Mouse (Mus musculus) cerebellum, adult 2 months (tissue): ENCODE data around the gene Dusp16. TPM values are rescaled to one million over a fixed set of nuclear protein-coding genes. Genes with fewer than 3 reads are reported as not detected.

ENCODE experiments used
- DNase-seq, 2 experiments: peaks; one replicate each; pipeline ENCODE4 v3.0.0; 2021
- H3K27ac ChIP-seq: fragments of 200-500 bp; 2 replicates; pipeline ENCODE4 v1.5.1; 2012; ENCODE audit warnings: low read length, control low read depth, inconsistent platforms; ENCODE audit not compliant: insufficient read depth
- H3K27me3 ChIP-seq: fragments of 200-500 bp; 2 replicates; pipeline ENCODE4 v1.6.1; 2012; ENCODE audit warnings: inconsistent platforms, mild to moderate bottlenecking, low read length, moderate library complexity; ENCODE audit not compliant: control insufficient read depth, insufficient read depth
- H3K4me1 ChIP-seq: fragments of 200-500 bp; 2 replicates; pipeline ENCODE4 v1.6.1; 2011; ENCODE audit warnings: low read length; ENCODE audit not compliant: control insufficient read depth, insufficient read depth
- H3K4me3 ChIP-seq: fragments of 200-500 bp; replicated peaks from 2 replicates; pipeline ENCODE3; 2011; ENCODE audit warnings: mild to moderate bottlenecking, low read depth, low read length, control low read depth; ENCODE audit not compliant: insufficient read depth
- CTCF ChIP-seq: fragments of 200-500 bp; IDR thresholded peaks from 2 replicates; pipeline ENCODE4 v1.5.1; 2011; ENCODE audit warnings: low read depth, mild to moderate bottlenecking, control low read depth, low read length, moderate library complexity, borderline replicate concordance; ENCODE audit not compliant: insufficient read depth
- POLR2A ChIP-seq: fragments of 200-500 bp; IDR thresholded peaks from 2 replicates; pipeline ENCODE4 v1.6.1; 2011; ENCODE audit warnings: low read length, control low read depth, borderline replicate concordance; ENCODE audit not compliant: insufficient read depth
- WGBS: fragments of 180-500 bp; shearing (Covaris S2); methylation state at CpG from one replicate; pipeline ENCODE4 v1.1.7; 2018; 5-methylcytosine and 5-hydroxymethylcytosine counted together
- polyA plus RNA-seq: library from polyadenylated mRNA; depleted of rRNA; stranded (reverse); fragments of >200 nt; gene quantifications from 2 replicates; pipeline ENCODE4 v1.2.3, GENCODE M21; 2012

Gene Dusp16
- polyA plus RNA-seq, 1 experiment, result 19.8 TPM

DNA sequence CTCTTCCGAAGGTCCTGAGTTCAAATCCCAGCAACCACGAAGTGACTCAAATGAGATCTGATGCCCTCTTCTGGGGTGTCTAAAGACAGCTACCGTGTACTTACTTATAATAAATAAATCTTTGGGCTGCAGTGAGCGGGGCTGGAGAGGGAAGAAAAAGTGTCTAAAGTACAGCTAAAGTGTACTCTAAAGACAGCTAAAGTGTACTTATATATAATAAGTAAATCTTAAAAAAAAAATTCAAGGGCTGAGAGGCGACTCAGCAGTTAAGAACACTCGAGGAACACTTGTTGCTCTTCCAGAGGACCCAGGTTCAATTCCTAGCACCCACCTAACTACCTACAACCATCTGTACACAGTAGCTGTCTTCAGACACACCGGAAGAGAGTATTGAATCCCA is 46.5 kb downstream of the Dusp16 start:
- Histone ChIP-seq H3K27ac (no peak overlapping the region), H3K4me1 (no peaks in the 10 kb centered on the region), H3K4me3 (no peak overlapping the region), H3K27me3 (no peaks in the 10 kb centered on the region)
- no peak for DNase-seq
- WGBS, result 97% methylated on average over 7 of the region's 7 CpGs
- TF ChIP-seq POLR2A (no peak), CTCF (no peak)

- no peaks in the 10 kb centered on the region for H3K27me3 ChIP-seq
- DNase-seq, result no peak
- TF ChIP-seq POLR2A (no peak), CTCF (no peak)
- H3K27ac ChIP-seq, result no peak overlapping the region
- no peaks in the 10 kb centered on the region for H3K4me1 ChIP-seq
- H3K4me3 ChIP-seq, result no peak overlapping the region
Observed at GRCm38 (mm10) chr6:134743568-134743967, 48.9 kb downstream of the Dusp16 start.

- peak in 1 of 2 experiments; percentile 37 for DNase-seq
- WGBS, result 6% methylated on average over 3 of the region's 3 CpGs
- Histone ChIP-seq H3K27me3 (no peaks in the 10 kb centered on the region), H3K4me3 (no peak overlapping the region), H3K4me1 (no peaks in the 10 kb centered on the region; the same call in 1 of the 2 replicates), H3K27ac (no peak overlapping the region)
- no peak for TF ChIP-seq POLR2A
- TF ChIP-seq CTCF, result no peak
Observed at GRCm38 (mm10) chr6:134736853-134737252, 55.6 kb downstream of the Dusp16 start.

DNA sequence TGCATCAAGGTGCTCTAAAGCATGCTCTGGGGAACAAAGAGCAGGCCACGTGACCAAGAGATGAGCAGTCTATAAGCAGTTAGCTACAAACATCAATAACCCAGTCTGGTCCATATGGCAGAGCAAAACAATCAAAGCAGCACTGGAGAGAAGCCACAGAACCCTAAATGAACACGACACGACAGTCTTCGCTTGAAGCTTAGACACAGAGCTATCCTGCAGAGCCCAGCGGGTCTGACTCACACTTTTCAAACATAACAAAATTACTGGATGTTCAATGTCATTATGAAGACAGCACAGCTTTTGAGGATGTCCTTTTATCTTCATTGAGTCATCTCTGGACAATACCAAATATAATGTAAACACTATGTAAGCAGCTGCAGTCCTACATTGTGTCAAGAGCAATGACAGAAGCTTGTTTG is 58.6 kb downstream of the Dusp16 start:
- no peak for DNase-seq
- no peak overlapping the region for H3K4me3 ChIP-seq
- H3K27me3 ChIP-seq, result no peaks in the 10 kb centered on the region
- no peak overlapping the region for H3K27ac ChIP-seq
- WGBS, result 22% methylated on average over 5 of the region's 5 CpGs
- no peak for TF ChIP-seq POLR2A
- no peak for TF ChIP-seq CTCF
- no peaks in the 10 kb centered on the region; the same call in 1 of the 2 replicates for H3K4me1 ChIP-seq

GRCm38 (mm10) chr6:134732813-134733212 is 59.6 kb downstream of the Dusp16 start:
- Histone ChIP-seq H3K4me1 (no peaks in the 10 kb centered on the region; the same call in 1 of the 2 replicates), H3K27me3 (no peaks in the 10 kb centered on the region), H3K4me3 (no peak overlapping the region), H3K27ac (no peak overlapping the region)
- no peak for DNase-seq
- 97% methylated on average over 8 of the region's 8 CpGs for WGBS
- TF ChIP-seq CTCF (no peak), POLR2A (no peak)

DNA sequence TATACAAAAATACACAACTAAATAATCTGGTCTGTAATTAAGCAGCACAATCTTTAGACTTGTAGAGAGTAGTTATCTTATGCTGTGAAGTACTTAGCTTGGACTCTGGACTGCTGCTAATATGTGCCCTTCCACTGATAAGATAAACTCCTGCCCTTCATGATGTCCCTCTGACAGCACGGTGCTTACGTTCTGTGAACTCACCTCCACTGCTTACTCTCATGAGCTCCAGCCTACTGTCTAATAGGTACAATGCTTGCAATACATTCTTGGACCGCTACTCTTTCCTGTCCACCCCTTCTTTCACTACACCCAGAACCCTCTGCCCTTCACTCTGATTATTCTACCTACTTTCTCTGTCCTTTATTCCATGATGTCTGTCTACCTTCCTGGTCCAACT is 61.4 kb downstream of the Dusp16 start:
- Histone ChIP-seq H3K4me3 (no peak overlapping the region), H3K4me1 (peaks cover 5% of the 10 kb centered on the region), H3K27me3 (no peaks in the 10 kb centered on the region), H3K27ac (no peak overlapping the region)
- DNase-seq, result no peak
- 91% methylated on average over 3 of the region's 3 CpGs for WGBS
- TF ChIP-seq POLR2A (no peak), CTCF (no peak)

- H3K27me3 ChIP-seq, result no peaks in the 10 kb centered on the region
- H3K27ac ChIP-seq, result no peak overlapping the region
- H3K4me1 ChIP-seq, result peaks cover 5% of the 10 kb centered on the region; the same call in 1 of the 2 replicates
- DNase-seq, result no peak
- no peak for TF ChIP-seq POLR2A
- no peak for TF ChIP-seq CTCF
- H3K4me3 ChIP-seq, result no peak overlapping the region
Observed at GRCm38 (mm10) chr6:134725406-134725805, 67.0 kb downstream of the Dusp16 start.

DNA sequence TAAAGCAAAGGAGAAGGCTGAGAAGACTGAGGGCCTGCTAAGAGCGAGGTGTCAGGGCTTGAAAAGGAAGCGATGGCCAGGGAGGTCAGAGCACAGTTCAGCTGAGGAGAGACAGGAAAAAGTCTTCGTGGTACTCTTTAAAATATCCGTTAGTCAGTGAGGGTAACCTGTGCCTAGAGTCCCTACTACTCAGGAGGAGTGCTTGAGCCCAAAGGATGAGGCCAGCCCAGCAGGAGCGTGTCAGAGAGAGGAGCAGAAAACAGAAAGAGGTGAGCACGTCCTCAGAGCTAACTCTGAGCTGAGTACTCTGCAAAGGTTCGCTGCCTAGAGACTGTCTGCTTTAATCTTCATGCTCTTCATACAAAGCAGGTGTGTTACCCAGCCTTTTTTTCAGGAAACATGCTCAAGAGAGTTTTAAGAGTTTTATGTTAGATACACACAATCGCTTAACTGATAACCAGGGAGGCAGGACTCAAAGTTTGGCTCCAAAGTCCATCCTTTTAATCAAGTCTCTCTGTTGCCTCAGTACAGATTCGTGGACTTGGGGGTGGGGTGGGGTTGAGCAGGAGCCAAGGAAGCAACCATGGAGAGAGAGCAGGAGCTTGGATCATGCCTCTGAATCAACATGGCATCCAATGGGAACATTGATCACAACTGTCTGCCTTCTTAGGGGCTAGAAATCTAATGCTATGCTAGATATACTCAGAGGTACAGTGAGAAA is 68.4 kb downstream of the Dusp16 start:
- no peak overlapping the region for H3K27ac ChIP-seq
- peaks cover 5% of the 10 kb centered on the region; the same call in 1 of the 2 replicates for H3K4me1 ChIP-seq
- no peak for DNase-seq
- no peaks in the 10 kb centered on the region for H3K27me3 ChIP-seq
- no peak overlapping the region for H3K4me3 ChIP-seq
- 80% methylated on average over 9 of the region's 9 CpGs for WGBS
- TF ChIP-seq POLR2A, result no peak
- no peak for TF ChIP-seq CTCF
